Mouse (Mus musculus) testis, postnatal 10 days (tissue): Measurements from ENCODE around the gene Rfx8.
A peak's percentile ranks its signal among the peaks of the same experiment; 100 is the strongest.

Experiments used
- DNase-seq: peaks from one replicate; pipeline ENCODE4 v3.0.0; 2021; ENCODE audit warnings: low spot score

The Rfx8 gene

GRCm38 (mm10) chr1:39720632-39721350 is at the start of gene Rfx8:
TSS of gene Rfx8 (minus strand) at chr1:39720997.
- DNase-seq = no peak

DNA sequence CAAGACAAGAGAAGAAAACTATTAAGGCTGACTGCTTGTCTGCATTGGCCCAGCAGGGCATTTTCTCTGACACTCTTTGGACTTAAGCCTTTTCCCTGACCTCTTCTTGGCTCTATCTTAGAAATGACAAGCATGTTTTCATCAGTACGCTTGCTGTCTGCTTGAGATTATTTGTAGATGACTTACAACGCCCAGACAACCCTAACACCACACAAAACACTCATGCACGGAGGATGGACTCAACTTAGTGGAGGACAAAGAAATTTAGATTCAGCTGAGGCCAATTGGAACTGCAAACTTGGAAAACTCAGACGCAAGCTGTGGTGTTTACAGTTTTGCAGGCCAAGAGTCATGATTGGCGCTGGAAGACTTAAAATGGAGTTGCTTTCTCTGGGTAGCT is 49.6 kb upstream of the Rfx8 start:
- no peak for DNase-seq

DNA sequence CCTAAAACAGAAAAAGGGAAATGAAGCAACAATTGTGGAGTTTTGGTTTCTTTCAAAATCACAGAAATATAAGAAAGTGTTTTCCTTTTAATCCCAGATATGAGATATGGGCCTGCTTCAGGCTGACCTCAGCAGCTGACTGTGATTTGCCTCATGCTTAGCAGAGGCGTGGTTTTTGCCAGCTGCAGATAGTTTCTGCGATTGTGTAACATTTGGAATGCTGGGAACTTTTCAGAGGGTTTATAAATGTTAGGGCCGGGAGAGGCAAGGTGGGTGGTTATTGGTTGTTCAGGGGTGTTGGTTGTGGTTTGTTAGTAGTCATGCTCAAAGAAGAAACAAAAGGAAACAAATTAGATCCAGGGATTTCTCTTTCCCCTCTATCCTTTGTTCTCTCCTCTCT is 47.2 kb upstream of the Rfx8 start:
- no peak for DNase-seq

DNA sequence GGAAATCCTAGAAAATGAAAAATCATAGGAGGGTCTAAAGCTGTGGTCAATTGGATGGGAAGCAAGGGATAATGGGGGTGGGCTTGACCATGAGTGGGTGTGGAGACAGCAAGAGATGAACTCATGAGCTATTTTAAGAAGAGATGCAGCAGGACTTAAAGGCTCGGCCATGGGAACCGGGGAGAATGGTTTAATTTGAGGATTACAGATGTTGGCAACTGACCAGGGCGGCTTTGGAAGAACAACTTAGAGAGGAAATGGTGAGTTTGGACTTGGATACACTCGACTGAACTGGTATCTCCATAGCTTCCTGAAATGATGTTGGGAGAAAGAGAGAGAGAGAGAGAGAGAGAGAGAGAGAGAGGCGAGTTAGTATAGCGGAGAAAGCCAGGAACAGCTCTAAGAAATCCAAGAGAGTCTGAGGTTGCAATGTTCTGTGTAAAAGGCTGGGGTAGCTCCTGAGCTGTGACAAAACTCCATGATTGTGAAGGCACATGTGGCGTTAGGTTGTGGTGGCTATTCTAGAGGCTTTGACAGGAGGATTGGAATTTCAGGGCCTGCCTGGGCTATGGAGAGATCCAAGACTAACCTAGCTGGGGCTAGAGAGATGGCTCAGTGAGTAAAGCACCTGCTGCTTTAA is 45.2 kb upstream of the Rfx8 start:
- no peak for DNase-seq

- DNase-seq = peak; percentile 77
Observed at GRCm38 (mm10) chr1:39762025-39762370, 41.2 kb upstream of the Rfx8 start.

GRCm38 (mm10) chr1:39761211-39762024 is 40.6 kb upstream of the Rfx8 start:
- DNase-seq = peak; percentile 63

GRCm38 (mm10) chr1:39760181-39760715 is 39.5 kb upstream of the Rfx8 start:
- DNase-seq = no peak

- no peak for DNase-seq
Observed at GRCm38 (mm10) chr1:39759231-39760175, 38.7 kb upstream of the Rfx8 start.

DNA sequence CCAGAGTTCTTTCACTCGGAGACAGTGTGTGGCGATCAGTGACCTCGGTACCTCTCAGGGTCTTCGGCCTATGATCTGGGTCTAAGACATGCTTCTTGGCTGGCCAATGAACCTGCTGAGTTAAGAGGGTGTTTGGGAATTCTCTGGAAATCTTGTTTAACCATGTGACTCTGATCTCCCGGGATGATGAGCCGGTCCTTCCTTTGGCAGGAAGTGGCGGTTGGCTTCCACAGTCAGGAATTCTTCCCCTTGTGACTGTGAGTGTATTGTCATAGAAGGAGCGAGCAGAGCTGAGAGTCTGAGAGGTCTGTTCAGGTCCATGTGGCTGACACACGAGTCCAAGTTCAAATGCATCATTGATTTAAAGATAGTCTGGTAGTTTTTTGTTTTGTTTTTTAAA is 37.4 kb upstream of the Rfx8 start:
- DNase-seq = no peak

GRCm38 (mm10) chr1:39756952-39757351 is 36.2 kb upstream of the Rfx8 start:
- no peak for DNase-seq

DNA sequence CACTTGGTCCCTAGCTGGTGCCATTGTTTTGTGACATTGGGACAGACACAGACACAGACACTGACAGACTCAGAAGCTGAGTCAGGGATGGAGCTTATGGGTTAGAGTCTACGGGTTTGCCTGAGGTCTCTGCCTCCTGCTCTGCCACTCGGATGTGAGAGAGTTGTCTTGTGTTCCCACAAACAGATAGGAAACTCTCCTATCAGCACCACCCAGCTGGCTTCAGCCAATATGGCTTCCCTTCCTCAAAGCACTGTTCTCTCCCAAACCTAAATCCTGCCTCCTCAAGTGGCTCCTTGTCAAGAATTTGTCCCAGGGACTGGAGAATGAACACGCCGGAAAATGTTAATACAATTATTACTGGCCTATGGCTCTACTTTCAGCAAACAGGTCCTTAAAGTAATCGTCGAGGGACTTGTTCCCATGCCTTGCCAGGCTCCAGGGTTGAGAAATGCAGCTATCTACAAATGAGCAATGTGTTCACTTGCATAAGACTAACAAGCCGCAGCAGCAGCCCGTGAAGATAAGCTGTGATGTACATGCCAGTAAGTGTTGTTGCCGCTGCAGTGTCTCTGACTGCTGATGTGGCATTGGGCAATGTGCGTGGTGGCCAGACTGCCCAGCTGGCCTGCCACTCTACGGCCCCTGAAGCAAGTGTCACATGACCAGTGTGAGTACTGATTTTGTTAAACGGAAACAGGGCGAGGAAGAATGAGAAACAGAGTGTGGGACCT is 33.6 kb upstream of the Rfx8 start:
- no peak for DNase-seq

GRCm38 (mm10) chr1:39751537-39751936 is 30.7 kb upstream of the Rfx8 start:
- DNase-seq = no peak

GRCm38 (mm10) chr1:39749664-39750063 is 28.9 kb upstream of the Rfx8 start:
- DNase-seq = no peak

- no peak for DNase-seq
Observed at GRCm38 (mm10) chr1:39749214-39749613, 28.4 kb upstream of the Rfx8 start.

GRCm38 (mm10) chr1:39748666-39749065 is 27.9 kb upstream of the Rfx8 start:
- no peak for DNase-seq

GRCm38 (mm10) chr1:39746464-39746863 is 25.7 kb upstream of the Rfx8 start:
- no peak for DNase-seq

GRCm38 (mm10) chr1:39740948-39741347 is 20.2 kb upstream of the Rfx8 start:
- no peak for DNase-seq

GRCm38 (mm10) chr1:39740002-39740401 is 19.2 kb upstream of the Rfx8 start:
- DNase-seq = no peak

DNA sequence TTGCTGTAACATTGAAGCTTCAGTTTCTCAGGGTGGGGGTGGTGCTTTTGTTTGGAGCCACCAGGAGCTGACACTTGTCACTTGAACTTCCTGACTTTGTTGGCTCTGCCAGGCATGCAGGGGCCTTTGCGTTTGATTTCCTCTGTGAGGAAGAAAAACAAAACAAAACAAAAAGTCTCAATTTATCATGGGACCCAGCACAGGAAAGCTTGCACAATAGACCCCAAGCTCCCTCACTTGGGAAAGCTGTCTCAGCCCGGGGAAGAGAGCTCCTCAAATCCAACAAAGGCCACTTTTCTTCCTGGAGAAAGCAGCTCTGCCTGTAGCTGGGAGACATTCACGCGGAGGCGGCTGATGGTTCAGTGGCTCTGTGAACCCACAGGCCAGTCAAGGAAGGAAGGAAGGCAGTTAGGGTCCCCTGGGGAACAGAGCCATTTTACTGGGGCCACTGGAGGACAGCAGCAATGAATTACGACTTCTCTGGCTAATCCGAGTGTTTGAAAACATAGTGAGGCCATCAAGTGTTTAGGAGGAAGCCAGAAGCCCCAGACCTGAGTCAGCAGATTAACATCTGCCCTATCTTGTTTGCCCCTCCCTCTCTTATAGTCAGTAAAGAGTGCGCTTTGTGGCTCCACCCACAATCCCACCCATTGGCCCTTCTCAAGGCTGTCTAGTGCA is 15.3 kb upstream of the Rfx8 start:
- DNase-seq = no peak

DNA sequence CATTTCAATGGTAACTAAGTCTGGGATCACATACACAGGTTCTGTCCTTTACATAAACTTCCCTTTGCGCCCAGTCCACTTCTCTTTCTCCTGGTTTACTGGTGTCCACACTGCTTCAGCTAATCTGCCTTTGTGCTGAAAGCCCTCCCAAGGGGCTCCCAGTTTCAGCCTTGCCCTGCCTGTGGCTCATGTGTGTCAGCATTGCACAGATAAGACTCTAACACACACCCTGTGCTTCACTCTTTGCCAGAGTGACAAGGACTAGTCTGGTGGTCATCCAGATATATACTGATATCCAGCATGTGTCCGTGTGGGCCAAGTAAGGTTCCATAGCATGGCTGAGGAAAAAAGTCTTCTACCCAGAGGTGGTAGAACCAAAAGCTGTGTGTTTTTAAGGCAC is 14.7 kb upstream of the Rfx8 start:
- DNase-seq = no peak
